Mouse (Mus musculus) testis, adult 2 months (tissue): ENCODE results near the gene Zfp579.

ENCODE experiments used
- CTCF ChIP-seq: fragments of 200-500 bp; IDR thresholded peaks from 2 replicates; pipeline ENCODE4 v1.5.1; 2012; ENCODE audit warnings: low read depth, mild to moderate bottlenecking, inconsistent platforms, low read length, moderate library complexity; ENCODE audit not compliant: control insufficient read depth, insufficient read depth, insufficient replicate concordance
- POLR2A ChIP-seq: fragments of 200-500 bp; IDR thresholded peaks from 2 replicates; pipeline ENCODE4 v1.6.1; 2012; ENCODE audit warnings: low read depth, mild to moderate bottlenecking, inconsistent platforms, low read length, moderate library complexity; ENCODE audit not compliant: control insufficient read depth

DNA sequence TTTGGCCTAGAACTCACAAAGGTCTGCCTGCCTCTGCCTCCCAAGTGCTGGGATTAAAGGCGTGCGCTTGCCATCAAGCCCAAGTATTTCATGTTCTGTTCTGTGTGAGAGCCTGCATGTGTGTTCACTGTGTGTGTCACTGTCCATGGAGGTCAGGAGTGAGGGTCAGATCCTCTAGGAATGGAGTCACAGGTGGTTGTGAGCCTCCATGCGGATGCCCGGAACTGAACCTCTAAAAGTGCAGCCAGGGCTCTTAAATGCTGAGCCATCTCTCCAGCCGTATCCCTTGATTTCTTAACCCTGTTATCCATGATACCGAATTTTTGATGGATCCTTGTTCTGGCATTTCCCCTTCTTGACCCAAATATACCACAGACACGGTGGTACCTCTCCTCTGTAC is 41.1 kb upstream of the Zfp579 start:
- TF ChIP-seq CTCF: no peak
- TF ChIP-seq POLR2A: no peak
